Mouse (Mus musculus): ENCODE results near the gene Cpm.

- TF ChIP-seq CTCF (IDR thresholded peaks at IDR 0.05; ENCODE audit: borderline replicate concordance, insufficient read depth, low read depth, low read length): no peak
- no peak for TF ChIP-seq POLR2A (IDR thresholded peaks at IDR 0.05; ENCODE audit: borderline replicate concordance, insufficient read depth, low read length)
Measured at GRCm38 (mm10) chr10:117621616-117622533, 7.4 kb upstream of the Cpm start.

Data from cerebellum, adult 2 months (tissue).